Mouse (Mus musculus): Measurements from ENCODE around the gene Olfr948. TPM values are rescaled to one million over a fixed set of nuclear protein-coding genes. Genes with fewer than 3 reads are reported as not detected.

Olfr948 gene
- not detected in 2 replicates for polyA plus RNA-seq (2012; ENCODE audit: insufficient read depth, insufficient read length, low replicate concordance, missing spikeins)

GRCm38 (mm10) chr9:39325945-39326344, at the start of gene Olfr948:
Gene Olfr948 (minus strand): TSS chr9:39326045.
- H3K4me3 ChIP-seq (ENCODE audit: insufficient read depth, low read depth, low read length), result no peak within 1 kb of the TSS
- H3K27ac ChIP-seq (ENCODE audit: insufficient read depth, low read depth, low read length), result no peak within 1 kb of the TSS
- no peaks in the 10 kb centered on the region for H3K4me1 ChIP-seq (ENCODE audit: control insufficient read depth, insufficient read depth, low read length)
- TF ChIP-seq POLR2A (IDR thresholded peaks at IDR 0.05; ENCODE audit: insufficient read depth, low read depth, low read length) (no peak), CTCF (IDR thresholded peaks at IDR 0.05; ENCODE audit: insufficient read depth, low read depth, low read length) (no peak)

- H3K4me1 ChIP-seq (ENCODE audit: control insufficient read depth, insufficient read depth, low read length), result no peaks in the 10 kb centered on the region
- no peak for TF ChIP-seq CTCF (IDR thresholded peaks at IDR 0.05; ENCODE audit: insufficient read depth, low read depth, low read length)
- no peak for TF ChIP-seq POLR2A (IDR thresholded peaks at IDR 0.05; ENCODE audit: insufficient read depth, low read depth, low read length)
- H3K4me3 ChIP-seq (ENCODE audit: insufficient read depth, low read depth, low read length), result no peak overlapping the region
- H3K27ac ChIP-seq (ENCODE audit: insufficient read depth, low read depth, low read length), result no peak overlapping the region
- WGBS, result 77% methylated on average over 2 of the region's 2 CpGs
These were observed 38.7 kb downstream of the Olfr948 start for GRCm38 (mm10) chr9:39287136-39287535.

- Histone ChIP-seq H3K4me3 (ENCODE audit: insufficient read depth, low read depth, low read length) (no peak within 1 kb of the TSS), H3K4me1 (ENCODE audit: control insufficient read depth, insufficient read depth, low read length) (no peaks in the 10 kb centered on the region), H3K27ac (ENCODE audit: insufficient read depth, low read depth, low read length) (no peak within 1 kb of the TSS)
- 86% methylated on average over 3 of the region's 3 CpGs for WGBS
- no peak for TF ChIP-seq CTCF (IDR thresholded peaks at IDR 0.05; ENCODE audit: insufficient read depth, low read depth, low read length)
- TF ChIP-seq POLR2A (IDR thresholded peaks at IDR 0.05; ENCODE audit: insufficient read depth, low read depth, low read length), result no peak
These were observed 49.1 kb downstream of the Olfr948 start, which contains the start of gene Olfr945 for GRCm38 (mm10) chr9:39276718-39277117. Gene Olfr945 (minus strand): TSS chr9:39276818.

Other genes starting within 250 kb of the Olfr948 start
- gene Olfr938, start 247.2 kb downstream of the Olfr948 start, polyA plus RNA-seq (2012; ENCODE audit: insufficient read depth, insufficient read length, low replicate concordance, missing spikeins), result not detected in 2 replicates
- gene Olfr27, start 197.9 kb downstream of the Olfr948 start, polyA plus RNA-seq (2012; ENCODE audit: insufficient read depth, insufficient read length, low replicate concordance, missing spikeins), result not detected in 2 replicates
- gene Olfr943, start 159.7 kb downstream of the Olfr948 start, polyA plus RNA-seq (2012; ENCODE audit: insufficient read depth, insufficient read length, low replicate concordance, missing spikeins), result not detected in 2 replicates
- gene Olfr944, start 124.1 kb downstream of the Olfr948 start, polyA plus RNA-seq (2012; ENCODE audit: insufficient read depth, insufficient read length, low replicate concordance, missing spikeins), result not detected in 2 replicates
- not detected in 2 replicates for gene Olfr1537, start 76.1 kb downstream of the Olfr948 start, polyA plus RNA-seq (2012; ENCODE audit: insufficient read depth, insufficient read length, low replicate concordance, missing spikeins)
- gene Olfr945, start 49.2 kb downstream of the Olfr948 start, polyA plus RNA-seq (2012; ENCODE audit: insufficient read depth, insufficient read length, low replicate concordance, missing spikeins), result not detected in 2 replicates
- not detected in 2 replicates for gene Olfr951, start 61.4 kb upstream of the Olfr948 start, polyA plus RNA-seq (2012; ENCODE audit: insufficient read depth, insufficient read length, low replicate concordance, missing spikeins)
- gene Olfr952, start 101.1 kb upstream of the Olfr948 start, polyA plus RNA-seq (2012; ENCODE audit: insufficient read depth, insufficient read length, low replicate concordance, missing spikeins), result not detected in 2 replicates
- gene Olfr954, start 130.7 kb upstream of the Olfr948 start, polyA plus RNA-seq (2012; ENCODE audit: insufficient read depth, insufficient read length, low replicate concordance, missing spikeins), result not detected in 2 replicates
- gene Olfr955, start 145.9 kb upstream of the Olfr948 start, polyA plus RNA-seq (2012; ENCODE audit: insufficient read depth, insufficient read length, low replicate concordance, missing spikeins), result not detected in 2 replicates
- not detected in 2 replicates for gene Olfr44, start 167.9 kb upstream of the Olfr948 start, polyA plus RNA-seq (2012; ENCODE audit: insufficient read depth, insufficient read length, low replicate concordance, missing spikeins)
- gene Olfr957, start 189.8 kb upstream of the Olfr948 start, polyA plus RNA-seq (2012; ENCODE audit: insufficient read depth, insufficient read length, low replicate concordance, missing spikeins), result not detected in 2 replicates
- gene Olfr958, start 228.0 kb upstream of the Olfr948 start, polyA plus RNA-seq (2012; ENCODE audit: insufficient read depth, insufficient read length, low replicate concordance, missing spikeins), result not detected in 2 replicates
- gene Olfr959, start 249.5 kb upstream of the Olfr948 start, polyA plus RNA-seq (2012; ENCODE audit: insufficient read depth, insufficient read length, low replicate concordance, missing spikeins), result not detected in 2 replicates

Measured in olfactory bulb, adult 2 months (tissue).